ENCODE assay signal across 12 mouse cellular contexts in genomic region chr4:12656924-12657603, GRCm38 (mm10).
DNase-seq lines count a peak whose midpoint lies in the region; ATAC-seq and TF ChIP-seq lines count a peak whose summit lies in the region.
"Had no signal": no experiment of that assay in that cellular context is flagged by ENCODE, and none has a peak within 500 bp of the region (broad histone marks: within the 10 kb centered on the region; RNA-seq: fewer than 3 reads in every experiment).

No protein-coding gene starts in this region.

- POLR2A ChIA-PET in Patski (lab: Charles Lee): no interaction called here

- intact Hi-C loops in heart, adult 2 months (cut with DNase I): no loop called here
- intact Hi-C loops in heart, postnatal 25 days (cut with DNase I): no loop called here

- no peak overlapping the region for H3K4me3 ChIP-seq in heart, adult 2 months
- no peak overlapping the region for H3K4me3 ChIP-seq in heart, embryonic 12.5 days
- H3K4me3 ChIP-seq in midbrain, embryonic 10.5 days: no peak overlapping the region
- no peak overlapping the region for H3K4me3 ChIP-seq in midbrain, embryonic 16.5 days (ENCODE audit: low read depth, low read length)
- H3K4me3 ChIP-seq: left cerebral cortex, adult 2 months; liver, embryonic 12.5 days had no signal

- no peak overlapping the region for H3K9ac ChIP-seq in heart, adult 2 months (ENCODE audit: low read depth, low read length)
- no peak overlapping the region for H3K9ac ChIP-seq in heart, embryonic 12.5 days
- H3K9ac ChIP-seq in midbrain, embryonic 16.5 days (ENCODE audit: low read depth, low read length): no peak overlapping the region
- H3K9ac ChIP-seq: liver, embryonic 12.5 days had no signal

- H3K4me1 ChIP-seq in heart, adult 2 months (ENCODE audit: control insufficient read depth, insufficient read depth, low read length): no peaks in the 10 kb centered on the region
- 0 out of 2 replicates have a peak, but pooled peaks cover 5% of the 10 kb centered on the region for H3K4me1 ChIP-seq in heart, embryonic 12.5 days (replicated peaks)
- peaks cover 54% of the 10 kb centered on the region for H3K4me1 ChIP-seq in midbrain, embryonic 10.5 days
- H3K4me1 ChIP-seq in midbrain, embryonic 16.5 days (ENCODE audit: control insufficient read depth, insufficient read depth, low read length): peaks cover 13% of the 10 kb centered on the region; the same call in 1 of the 2 replicates
- H3K4me1 ChIP-seq: liver, embryonic 12.5 days had no signal

- peak; percentile 8 to 18 for DNase-seq in heart, adult 2 months
- no peak for DNase-seq in midbrain, embryonic 10.5 days (ENCODE audit: low spot score)
- no peak for DNase-seq in Patski (ENCODE audit: low read depth, low spot score)
- peak; percentile 2 for DNase-seq in heart, postnatal 25 days (ENCODE audit: low spot score)
- no peak for DNase-seq in kidney, adult 9 months
- DNase-seq: cerebellum, adult 11 months; kidney, postnatal 25 days; spleen, adult 18-20 months had no signal

- H3K27ac ChIP-seq in heart, adult 2 months: no peak overlapping the region
- H3K27ac ChIP-seq in heart, embryonic 12.5 days (ENCODE audit: poor library complexity, severe bottlenecking): no peak overlapping the region
- peak overlapping the region; percentile 67 for H3K27ac ChIP-seq in midbrain, embryonic 10.5 days (replicated peaks)
- no peak overlapping the region for H3K27ac ChIP-seq in midbrain, embryonic 16.5 days (ENCODE audit: low read length)
- H3K27ac ChIP-seq: left cerebral cortex, adult 2 months; liver, embryonic 12.5 days had no signal

- no peak for TF ChIP-seq CTCF in heart, adult 2 months (IDR thresholded peaks at IDR 0.05)
- TF ChIP-seq CTCF in Patski (IDR thresholded peaks at IDR 0.05): no peak

- in situ Hi-C loops in Patski (cut with MboI; ENCODE audit: low pct_unique_long_range_greater_than_20kb): no loop called here

- no peak for TF ChIP-seq EP300 in heart, adult 2 months (IDR thresholded peaks at IDR 0.05; ENCODE audit: insufficient read depth, low read depth, low read length)

- no peak for TF ChIP-seq POLR2A in heart, adult 2 months (IDR thresholded peaks at IDR 0.05; ENCODE audit: insufficient read depth, low read depth, low read length)

- no peak for ATAC-seq in heart, embryonic 12.5 days (ENCODE audit: insufficient number of reproducible peaks, low FRiP score)
- ATAC-seq in midbrain, embryonic 16.5 days: no peak
- ATAC-seq in Patski: peak; percentile 62
- ATAC-seq: liver, embryonic 12.5 days had no signal

- CTCF ChIA-PET in Patski (lab: Charles Lee): no interaction called here

- H3K36me3 ChIP-seq in heart, adult 2 months (ENCODE audit: control insufficient read depth, insufficient read depth, low read length): no peaks in the 10 kb centered on the region
- no peaks in the 10 kb centered on the region for H3K36me3 ChIP-seq in heart, embryonic 12.5 days
- no peaks in the 10 kb centered on the region for H3K36me3 ChIP-seq in midbrain, embryonic 10.5 days
- no peaks in the 10 kb centered on the region for H3K36me3 ChIP-seq in midbrain, embryonic 16.5 days (ENCODE audit: control insufficient read depth, insufficient read depth, low read length)
- H3K36me3 ChIP-seq: liver, embryonic 12.5 days had no signal

- 62% methylated on average over 6 of the region's 6 CpGs for WGBS in heart, adult 2 months
- 76% methylated on average over 6 of the region's 6 CpGs for WGBS in heart, embryonic 12.5 days
- WGBS in midbrain, embryonic 10.5 days: 89% methylated on average over 6 of the region's 6 CpGs
- WGBS in midbrain, embryonic 16.5 days: 90% methylated on average over 6 of the region's 6 CpGs

- no peaks in the 10 kb centered on the region for H3K9me3 ChIP-seq in heart, embryonic 12.5 days (replicated peaks)
- no peaks in the 10 kb centered on the region for H3K9me3 ChIP-seq in midbrain, embryonic 10.5 days (replicated peaks)
- H3K9me3 ChIP-seq in midbrain, embryonic 16.5 days (replicated peaks; ENCODE audit: control insufficient read depth, low read length, poor library complexity, severe bottlenecking): no peaks in the 10 kb centered on the region
- H3K9me3 ChIP-seq: liver, embryonic 12.5 days had no signal

- H3K79me2 ChIP-seq in heart, adult 2 months (replicated peaks; ENCODE audit: control insufficient read depth, insufficient read depth, low read length): no peaks in the 10 kb centered on the region

- no peaks in the 10 kb centered on the region for H3K27me3 ChIP-seq in heart, adult 2 months (ENCODE audit: control insufficient read depth, insufficient read depth, low read length)
- no peaks in the 10 kb centered on the region for H3K27me3 ChIP-seq in heart, embryonic 12.5 days (replicated peaks)
- no peaks in the 10 kb centered on the region for H3K27me3 ChIP-seq in midbrain, embryonic 10.5 days (ENCODE audit: low read depth, poor library complexity, severe bottlenecking)
- no peaks in the 10 kb centered on the region for H3K27me3 ChIP-seq in midbrain, embryonic 16.5 days (ENCODE audit: control insufficient read depth, insufficient read depth, low read depth, low read length)
- H3K27me3 ChIP-seq in Patski: no peaks in the 10 kb centered on the region
- H3K27me3 ChIP-seq: liver, embryonic 12.5 days had no signal

- no peak overlapping the region for H3K4me2 ChIP-seq in heart, embryonic 12.5 days
- no peak overlapping the region for H3K4me2 ChIP-seq in midbrain, embryonic 16.5 days (ENCODE audit: low read length)
- H3K4me2 ChIP-seq: liver, embryonic 12.5 days had no signal

Comparison
In these comparisons a context has a peak if more than half of its experiments do, and no peak if none do; other contexts are left out.
1. DNase-seq: peak in heart, adult 2 months (2 of 2) and heart, postnatal 25 days (single experiment); none in midbrain, embryonic 10.5 days (single experiment), Patski (single experiment) and kidney, adult 9 months (single experiment).